Mouse (Mus musculus) forebrain, embryonic 16.5 days (tissue): ENCODE data around the gene Oasl1. TPM values are rescaled to one million over a fixed set of nuclear protein-coding genes. Genes with fewer than 3 reads are reported as not detected.
"Not testable (repeated sequence)": the region's sequence is repeated elsewhere in the genome, so short reads cannot be mapped to it uniquely, and the experiment has no call there.

Experiments used
- ATAC-seq: fragments of 200-750 bp; cut with Nextera tagmentation; 2 replicates; pipeline ENCODE4 v1.8.0; 2017; ENCODE audit warnings: mild to moderate bottlenecking, moderate library complexity
- H3K27ac ChIP-seq: fragments of 300-500 bp; sonication (generic); 2 replicates; pipeline ENCODE4 v1.5.1; 2014; ENCODE audit warnings: low read length, control low read depth
- H3K27me3 ChIP-seq: fragments of 300-500 bp; sonication (generic); replicated peaks from 2 replicates; pipeline ENCODE4 v1.6.1; 2014; ENCODE audit warnings: low read length; ENCODE audit not compliant: control insufficient read depth, insufficient read depth
- H3K36me3 ChIP-seq: fragments of 300-500 bp; sonication (generic); 2 replicates; pipeline ENCODE4 v1.6.1; 2014; ENCODE audit not compliant: control insufficient read depth, insufficient read depth
- H3K4me1 ChIP-seq: fragments of 300-500 bp; sonication (generic); replicated peaks from 2 replicates; pipeline ENCODE4 v1.6.1; 2014; ENCODE audit warnings: low read length; ENCODE audit not compliant: control insufficient read depth, insufficient read depth
- H3K4me2 ChIP-seq: fragments of 300-500 bp; sonication (generic); 2 replicates; pipeline ENCODE4 v1.6.1; 2014; ENCODE audit warnings: mild to moderate bottlenecking, low read length, control low read depth
- H3K4me3 ChIP-seq: fragments of 300-500 bp; sonication (generic); replicated peaks from 2 replicates; pipeline ENCODE4 v1.5.1; 2014; ENCODE audit warnings: mild to moderate bottlenecking, low read length, control low read depth
- H3K9ac ChIP-seq: fragments of 300-500 bp; sonication (generic); replicated peaks from 2 replicates; pipeline ENCODE4 v1.6.1; 2014; ENCODE audit warnings: low read depth, low read length, control low read depth
- H3K9me3 ChIP-seq: fragments of 300-500 bp; sonication (generic); 2 replicates; pipeline ENCODE4 v1.6.1; 2016; ENCODE audit warnings: low read length; ENCODE audit not compliant: control insufficient read depth
- WGBS: fragments of 180-500 bp; shearing (Covaris S2); extraction: QIAGEN DNeasy Blood & Tissue Kit; methylation state at CpG from one replicate; pipeline ENCODE4 v1.1.7; 2014; 5-methylcytosine and 5-hydroxymethylcytosine counted together
- polyA plus RNA-seq: library from polyadenylated mRNA; unstranded; fragments of >200 nt; fragmentation: Nextera tagmentation; extraction: Ambion mirVana; gene quantifications from 2 replicates; pipeline ENCODE4 v1.2.1, GENCODE M21; 2015

Oasl1 gene
- polyA plus RNA-seq, result 0.39 and 0.41 TPM in 2 replicates

- Histone ChIP-seq H3K9ac (no peak within 1 kb of the TSS), H3K27me3 (no peaks in the 10 kb centered on the region), H3K4me2 (peak within 1 kb of the TSS; percentile 35), H3K9me3 (peaks cover 3% of the 10 kb centered on the region; the same call in 1 of the 2 replicates), H3K36me3 (no peaks in the 10 kb centered on the region), H3K27ac (no peak within 1 kb of the TSS), H3K4me3 (peak within 1 kb of the TSS; percentile 22; the same call in 1 of the 2 replicates), H3K4me1 (peaks cover 6% of the 10 kb centered on the region)
- ATAC-seq, result no peak
- WGBS, result 38% methylated on average over 15 of the region's 15 CpGs
Observed at GRCm38 (mm10) chr5:114922998-114923473, at the start of gene Oasl1. Gene Oasl1 (plus strand): TSS chr5:114923240.

DNA sequence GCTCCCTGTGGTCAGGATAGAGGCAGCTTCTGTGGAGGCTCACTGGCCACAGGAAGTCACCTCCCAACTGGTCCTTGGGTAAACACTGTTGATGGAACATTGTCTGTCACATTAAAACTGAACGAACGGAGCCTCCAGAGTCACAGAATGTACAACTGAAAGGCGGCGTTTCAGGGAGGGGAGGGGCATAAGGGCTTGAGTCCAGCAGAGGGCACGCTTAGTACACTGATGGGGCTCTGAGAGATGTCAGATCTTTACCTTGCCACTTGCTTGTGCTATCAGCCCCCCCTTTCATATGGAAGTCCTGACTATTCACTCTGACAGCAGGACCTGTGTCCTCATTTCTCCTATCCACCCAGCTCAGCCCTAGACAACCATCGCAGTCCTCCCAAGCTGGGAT lies 47.2 kb upstream of the Oasl1 start:
- no peak overlapping the region for H3K4me2 ChIP-seq

DNA sequence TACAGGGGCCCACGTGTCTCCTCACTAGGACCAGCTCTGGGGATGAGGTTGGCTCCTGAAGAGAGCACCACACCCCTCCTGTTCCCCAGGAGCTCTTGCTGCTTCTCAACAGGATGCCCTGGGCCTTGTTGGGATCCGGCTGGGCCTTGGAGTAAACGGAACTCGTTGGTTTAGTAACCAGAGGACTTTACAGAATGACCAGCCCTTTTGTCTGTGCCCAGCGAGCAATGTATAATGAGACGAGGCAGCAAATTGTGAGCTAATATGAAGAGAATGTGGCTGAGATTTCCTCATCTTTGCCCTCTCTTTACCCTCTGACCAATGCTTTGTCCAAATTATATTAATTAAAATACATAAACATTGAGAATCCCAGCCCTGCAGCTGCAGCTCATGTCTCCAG lies 46.7 kb upstream of the Oasl1 start:
- Histone ChIP-seq H3K27me3 (no peaks in the 10 kb centered on the region), H3K27ac (no peak overlapping the region), H3K4me2 (no peak overlapping the region), H3K4me3 (no peak overlapping the region), H3K9me3 (no peaks in the 10 kb centered on the region), H3K9ac (no peak overlapping the region), H3K36me3 (no peaks in the 10 kb centered on the region), H3K4me1 (no peaks in the 10 kb centered on the region)
- 11% methylated on average over 6 of the region's 6 CpGs for WGBS
- ATAC-seq, result no peak

More for the DNA sequence above, 47.2 kb upstream of the Oasl1 start:
- no peaks in the 10 kb centered on the region for H3K36me3 ChIP-seq
- WGBS, result 45% methylated on average over 6 of the region's 6 CpGs
- H3K9me3 ChIP-seq, result no peaks in the 10 kb centered on the region
- H3K9ac ChIP-seq, result no peak overlapping the region
- no peaks in the 10 kb centered on the region for H3K27me3 ChIP-seq
- no peak overlapping the region for H3K27ac ChIP-seq
- no peak overlapping the region for H3K4me3 ChIP-seq
- no peak for ATAC-seq
- no peaks in the 10 kb centered on the region for H3K4me1 ChIP-seq

GRCm38 (mm10) chr5:114877487-114877886 lies 45.6 kb upstream of the Oasl1 start:
- 70% methylated on average over 7 of the region's 7 CpGs for WGBS
- no peaks in the 10 kb centered on the region for H3K27me3 ChIP-seq
- H3K9me3 ChIP-seq, result no peaks in the 10 kb centered on the region
- no peak overlapping the region for H3K4me3 ChIP-seq
- no peak overlapping the region for H3K27ac ChIP-seq
- no peaks in the 10 kb centered on the region for H3K36me3 ChIP-seq
- ATAC-seq, result no peak
- no peaks in the 10 kb centered on the region for H3K4me1 ChIP-seq
- no peak overlapping the region for H3K4me2 ChIP-seq
- no peak overlapping the region for H3K9ac ChIP-seq

DNA sequence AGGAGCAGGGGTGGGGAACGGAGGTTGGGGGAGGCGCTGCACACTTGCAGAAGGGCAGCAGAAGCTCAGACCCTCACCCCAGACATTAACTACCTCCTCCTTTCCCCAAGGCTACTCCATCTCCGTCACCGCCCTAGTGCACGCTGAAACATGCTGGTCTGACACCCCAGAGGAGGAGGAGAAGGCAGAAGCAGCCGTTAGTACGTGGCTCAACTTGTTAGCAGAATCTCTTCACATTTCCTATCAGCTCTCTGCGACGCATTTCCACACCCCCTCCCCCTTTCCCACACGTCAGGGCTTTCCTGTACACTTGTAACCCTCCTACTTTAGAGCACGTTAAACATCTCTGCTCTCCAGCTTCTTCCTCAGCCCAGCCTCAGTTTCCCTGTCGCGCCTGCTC lies 43.6 kb upstream of the Oasl1 start:
- Histone ChIP-seq H3K4me1 (no peaks in the 10 kb centered on the region), H3K4me3 (no peak overlapping the region), H3K27ac (no peak overlapping the region), H3K4me2 (no peak overlapping the region), H3K9ac (no peak overlapping the region), H3K36me3 (no peaks in the 10 kb centered on the region), H3K9me3 (no peaks in the 10 kb centered on the region), H3K27me3 (no peaks in the 10 kb centered on the region)
- 73% methylated on average over 13 of the region's 13 CpGs for WGBS
- no peak for ATAC-seq

- ATAC-seq, H3K4me3 ChIP-seq, H3K27me3 ChIP-seq, H3K9me3 ChIP-seq, H3K4me1 ChIP-seq, H3K36me3 ChIP-seq, H3K4me2 ChIP-seq, H3K9ac ChIP-seq, H3K27ac ChIP-seq: not testable (repeated sequence)
- WGBS, result 88% methylated on average over 6 of the region's 7 CpGs
Observed at GRCm38 (mm10) chr5:114882319-114882718, 40.7 kb upstream of the Oasl1 start.

- H3K4me1 ChIP-seq, result no peaks in the 10 kb centered on the region
- no peak overlapping the region for H3K9ac ChIP-seq
- no peak overlapping the region for H3K4me2 ChIP-seq
- H3K27me3 ChIP-seq, result no peaks in the 10 kb centered on the region
- no peaks in the 10 kb centered on the region for H3K9me3 ChIP-seq
- no peaks in the 10 kb centered on the region for H3K36me3 ChIP-seq
- WGBS, result 93% methylated on average over 11 of the region's 11 CpGs
- no peak overlapping the region for H3K27ac ChIP-seq
- no peak overlapping the region for H3K4me3 ChIP-seq
- ATAC-seq, result no peak
Observed at GRCm38 (mm10) chr5:114883022-114883421, 40.0 kb upstream of the Oasl1 start.

GRCm38 (mm10) chr5:114886801-114887200 lies 36.2 kb upstream of the Oasl1 start:
- no peak for ATAC-seq
- Histone ChIP-seq H3K4me2 (no peak overlapping the region), H3K27me3 (no peaks in the 10 kb centered on the region), H3K36me3 (no peaks in the 10 kb centered on the region), H3K4me3 (no peak overlapping the region), H3K4me1 (no peaks in the 10 kb centered on the region), H3K27ac (no peak overlapping the region), H3K9ac (no peak overlapping the region), H3K9me3 (no peaks in the 10 kb centered on the region)
- 63% methylated on average over 6 of the region's 6 CpGs for WGBS

GRCm38 (mm10) chr5:114888995-114889394 lies 34.0 kb upstream of the Oasl1 start:
- H3K36me3 ChIP-seq, result no peaks in the 10 kb centered on the region
- H3K27ac ChIP-seq, result no peak overlapping the region
- H3K4me2 ChIP-seq, result no peak overlapping the region
- H3K27me3 ChIP-seq, result no peaks in the 10 kb centered on the region
- H3K4me1 ChIP-seq, result no peaks in the 10 kb centered on the region
- H3K9ac ChIP-seq, result no peak overlapping the region
- no peaks in the 10 kb centered on the region for H3K9me3 ChIP-seq
- WGBS, result 77% methylated on average over 2 of the region's 2 CpGs
- no peak for ATAC-seq
- no peak overlapping the region for H3K4me3 ChIP-seq

DNA sequence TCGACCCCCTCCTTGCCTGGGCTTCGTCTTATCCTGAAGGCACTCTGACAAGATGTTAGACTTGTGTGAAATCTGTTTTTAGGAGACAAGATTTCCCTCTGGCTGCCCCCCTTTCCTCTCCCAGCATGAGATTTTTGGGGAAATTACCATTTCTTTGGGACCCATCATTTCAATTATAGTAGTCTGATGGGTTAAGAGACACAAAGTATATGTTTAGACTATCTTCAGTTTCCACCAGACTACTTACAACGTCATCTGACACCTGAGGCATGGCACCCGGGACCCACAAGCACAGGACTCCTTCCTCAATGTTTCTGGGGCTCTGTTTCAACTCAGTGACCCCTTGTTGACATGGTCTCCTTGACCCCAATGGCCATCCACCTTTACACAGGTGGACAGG lies 27.5 kb upstream of the Oasl1 start:
- Histone ChIP-seq H3K4me2 (no peak overlapping the region), H3K27ac (no peak overlapping the region), H3K4me1 (peaks cover 5% of the 10 kb centered on the region; the same call in 1 of the 2 replicates), H3K4me3 (no peak overlapping the region), H3K36me3 (no peaks in the 10 kb centered on the region), H3K9ac (no peak overlapping the region), H3K9me3 (no peaks in the 10 kb centered on the region), H3K27me3 (no peaks in the 10 kb centered on the region)
- 91% methylated on average over 4 of the region's 4 CpGs for WGBS
- no peak for ATAC-seq
